In genomic region chr4:98925250-98925781, GRCm38 (mm10) we compare ENCODE assay signal across 8 mouse cellular contexts. TPM values are rescaled to one million over a fixed set of nuclear protein-coding genes. Genes with fewer than 3 reads are reported as not detected.
DNase-seq lines count a peak whose midpoint lies in the region; ATAC-seq and TF ChIP-seq lines count a peak whose summit lies in the region.

No protein-coding gene starts in this region.

- ATAC-seq in heart, embryonic 16.5 days (replicated peaks; ENCODE audit: extremely low read depth, insufficient read depth, low FRiP score): no peak
- no peak for ATAC-seq in G1E (ENCODE audit: extremely low read depth, insufficient number of reproducible peaks, low FRiP score, poor library complexity, severe bottlenecking)
- ATAC-seq in hindbrain, embryonic 14.5 days (ENCODE audit: low FRiP score): no peak
- no peak for ATAC-seq in midbrain, embryonic 14.5 days (ENCODE audit: low FRiP score, low TSS enrichment)

- intact Hi-C loops in heart, postnatal 36 days (cut with DNase I): loop anchor here (10.0 kb wide), 2 partner anchors 541 to 1171 kb away; partner anchors contain the start of gene Tm2d1

- H3K4me2 ChIP-seq in heart, embryonic 16.5 days (ENCODE audit: low read depth, low read length): peak overlapping the region; percentile 95
- peak overlapping the region; percentile 71 for H3K4me2 ChIP-seq in hindbrain, embryonic 14.5 days (replicated peaks)
- peak overlapping the region; percentile 89 for H3K4me2 ChIP-seq in midbrain, embryonic 14.5 days (ENCODE audit: low read length)

- no peak overlapping the region for H3K27ac ChIP-seq in heart, embryonic 16.5 days (ENCODE audit: low read length)
- H3K27ac ChIP-seq in hindbrain, embryonic 14.5 days: no peak overlapping the region
- H3K27ac ChIP-seq in midbrain, embryonic 14.5 days (replicated peaks; ENCODE audit: low read depth, low read length): no peak overlapping the region

- H3K9me3 ChIP-seq in heart, embryonic 16.5 days (replicated peaks; ENCODE audit: control insufficient read depth, low read length): no peaks in the 10 kb centered on the region
- H3K9me3 ChIP-seq in G1E (replicated peaks): no peaks in the 10 kb centered on the region
- H3K9me3 ChIP-seq in hindbrain, embryonic 14.5 days (ENCODE audit: control insufficient read depth, low read length): no peaks in the 10 kb centered on the region
- H3K9me3 ChIP-seq in midbrain, embryonic 14.5 days (ENCODE audit: control insufficient read depth, low read length): no peaks in the 10 kb centered on the region

- H3K36me3 ChIP-seq in heart, embryonic 16.5 days (ENCODE audit: control insufficient read depth, insufficient read depth): peaks cover 6% of the 10 kb centered on the region
- peaks cover 20% of the 10 kb centered on the region for H3K36me3 ChIP-seq in G1E (replicated peaks)
- H3K36me3 ChIP-seq in hindbrain, embryonic 14.5 days (replicated peaks; ENCODE audit: control insufficient read depth, insufficient read depth): peaks cover 12% of the 10 kb centered on the region
- peaks cover 4% of the 10 kb centered on the region; the same call in 1 of the 2 replicates for H3K36me3 ChIP-seq in midbrain, embryonic 14.5 days (ENCODE audit: control insufficient read depth, insufficient read depth, low read length)

- TF ChIP-seq CTCF in G1E (IDR thresholded peaks at IDR 0.05; ENCODE audit: low read depth, low read length): no peak

- H3K4me3 ChIP-seq in heart, embryonic 16.5 days (ENCODE audit: low read length): peak overlapping the region; percentile 96
- peak overlapping the region; percentile 93 for H3K4me3 ChIP-seq in G1E (ENCODE audit: low read depth, low read length)
- peak overlapping the region; percentile 80 for H3K4me3 ChIP-seq in hindbrain, embryonic 14.5 days (replicated peaks; ENCODE audit: low read length)
- peak overlapping the region; percentile 17; the same call in 1 of the 2 replicates for H3K4me3 ChIP-seq in midbrain, embryonic 14.5 days (replicated peaks; ENCODE audit: low read depth, low read length)

- DNase-seq in heart, postnatal 36 days: no peak
- no peak for DNase-seq in G1E (ENCODE audit: low spot score)
- no peak for DNase-seq in hindbrain, embryonic 14.5 days (ENCODE audit: low spot score)
- no peak for DNase-seq in midbrain, embryonic 14.5 days
- DNase-seq in urinary bladder, adult 2 months (ENCODE audit: low spot score): no peak
- no peak for DNase-seq in layer of hippocampus, postnatal 10 days (ENCODE audit: low spot score in 2 of 2)
- no peak for DNase-seq in layer of hippocampus, adult 8-10 months (ENCODE audit: low spot score in 2 of 2)

- H3K27me3 ChIP-seq in heart, embryonic 16.5 days (ENCODE audit: control insufficient read depth, insufficient read depth, low read length): no peaks in the 10 kb centered on the region
- H3K27me3 ChIP-seq in G1E (ENCODE audit: insufficient read depth, low read length): no peaks in the 10 kb centered on the region
- no peaks in the 10 kb centered on the region for H3K27me3 ChIP-seq in hindbrain, embryonic 14.5 days (ENCODE audit: control insufficient read depth, insufficient read depth, low read length)
- no peaks in the 10 kb centered on the region for H3K27me3 ChIP-seq in midbrain, embryonic 14.5 days (ENCODE audit: control insufficient read depth, insufficient read depth, low read length)

- 14% methylated on average over 6 of the region's 6 CpGs for WGBS in heart, embryonic 16.5 days
- 28% methylated on average over 6 of the region's 6 CpGs for WGBS in hindbrain, embryonic 14.5 days
- 22% methylated on average over 6 of the region's 6 CpGs for WGBS in midbrain, embryonic 14.5 days

- H3K9ac ChIP-seq in heart, embryonic 16.5 days (ENCODE audit: low read length): peak overlapping the region; percentile 98
- peak overlapping the region; percentile 80 for H3K9ac ChIP-seq in hindbrain, embryonic 14.5 days
- no peak overlapping the region for H3K9ac ChIP-seq in midbrain, embryonic 14.5 days (replicated peaks; ENCODE audit: low read length)

- H3K4me1 ChIP-seq in heart, embryonic 16.5 days (ENCODE audit: control insufficient read depth, insufficient read depth, low read length): peaks cover 14% of the 10 kb centered on the region
- H3K4me1 ChIP-seq in G1E (ENCODE audit: insufficient read depth, low read depth, low read length): peaks cover 18% of the 10 kb centered on the region; the same call in 1 of the 2 replicates
- H3K4me1 ChIP-seq in hindbrain, embryonic 14.5 days (replicated peaks; ENCODE audit: control insufficient read depth, insufficient read depth, low read length): peaks cover 19% of the 10 kb centered on the region
- peaks cover 15% of the 10 kb centered on the region for H3K4me1 ChIP-seq in midbrain, embryonic 14.5 days (ENCODE audit: control insufficient read depth, insufficient read depth, low read length)

RNA-seq across cellular contexts. Expression of gene Usp1, which starts 1.7 kb away (rescaled TPM):
- polyA plus RNA-seq in heart, embryonic 16.5 days (2015; fragmentation: Nextera tagmentation; extraction: Ambion mirVana): 39.5 and 44.0 TPM in 2 replicates
- total RNA-seq in heart, postnatal 36 days (2021): 10 to 100 TPM; 15.6 to 18.7 TPM
- total RNA-seq in G1E (2014; fragmentation: Nextera tagmentation) (185 and 231 TPM in 2 replicates), G1E (2017) (137 and 138 TPM in 2 replicates)
- polyA plus RNA-seq in G1E (2012): 562 and 786 TPM in 2 replicates
- 36.1 and 39.4 TPM in 2 replicates for polyA plus RNA-seq in hindbrain, embryonic 14.5 days (2014; fragmentation: Nextera tagmentation; extraction: Ambion mirVana)
- polyA plus RNA-seq in midbrain, embryonic 14.5 days (2014; fragmentation: Nextera tagmentation; extraction: Ambion mirVana): 31.6 and 52.6 TPM in 2 replicates
- 14.0 and 17.0 TPM in 2 replicates for polyA plus RNA-seq in urinary bladder, adult 2 months (2012; rRNA removed)
- 10 to 100 TPM; 23.8 to 31.9 TPM for total RNA-seq in layer of hippocampus, postnatal 10 days (2021)
- 10 to 100 TPM; 25.5 to 29.2 (median 26.7) TPM for total RNA-seq in layer of hippocampus, adult 8-10 months (2022)

Comparison
In these comparisons a context has a peak if more than half of its experiments do, and no peak if none do; other contexts are left out.
1. H3K4me3 ChIP-seq: peak in every context shown above with its lines; median percentile 96 in heart, embryonic 16.5 days; 93 in G1E; 80 in hindbrain, embryonic 14.5 days; 17 in midbrain, embryonic 14.5 days.
2. RNA of gene Usp1, which starts 1.7 kb away (polyA plus RNA-seq): 562 to 786 TPM in G1E; 31.6 to 52.6 TPM in midbrain, embryonic 14.5 days, 39.5 to 44.0 TPM in heart, embryonic 16.5 days, 36.1 to 39.4 TPM in hindbrain, embryonic 14.5 days and 14.0 to 17.0 TPM in urinary bladder, adult 2 months; every median in the first group is over 10 times any median in the second.
3. Peak in every context shown above with its lines, with median percentiles within 50 percentile points of each other: H3K4me2 ChIP-seq.